ENCODE assay signal across 8 mouse cellular contexts in genomic region chr17:5429772-5430133, GRCm38 (mm10). TPM values are rescaled to one million over a fixed set of nuclear protein-coding genes. Genes with fewer than 3 reads are reported as not detected.
DNase-seq lines count a peak whose midpoint lies in the region; ATAC-seq lines count a peak whose summit lies in the region.

No protein-coding gene starts in this region.

- no peak for DNase-seq in heart, postnatal 36 days
- no peak for DNase-seq in embryonic facial prominence, embryonic 11.5 days (ENCODE audit: low spot score)
- DNase-seq in thymus, postnatal 25 days = no peak
- DNase-seq in spleen, postnatal 4 days (ENCODE audit: low spot score in 2 of 2) = no peak
- DNase-seq in cerebellum, adult 9-10 months = no peak

- 0 out of 2 replicates have a peak, but pooled peaks have one; percentile 24 for ATAC-seq in heart, embryonic 16.5 days (replicated peaks; ENCODE audit: extremely low read depth, insufficient read depth, low FRiP score)
- ATAC-seq in embryonic facial prominence, embryonic 11.5 days (replicated peaks; ENCODE audit: insufficient number of reproducible peaks, low FRiP score, low TSS enrichment, low read depth) = peak; percentile 63; the same call in 1 of the 2 replicates
- ATAC-seq in hindbrain, embryonic 12.5 days (ENCODE audit: low FRiP score) = peak; percentile 68; the same call in 1 of the 2 replicates
- peak; percentile 27 for ATAC-seq in megakaryocyte progenitor cell, adult 5-6 weeks (replicated peaks; ENCODE audit: poor library complexity)

- WGBS in heart, embryonic 16.5 days = 82% methylated on average over 9 of the region's 9 CpGs
- 83% methylated on average over 9 of the region's 9 CpGs for WGBS in embryonic facial prominence, embryonic 11.5 days
- 82% methylated on average over 9 of the region's 9 CpGs for WGBS in hindbrain, embryonic 12.5 days

- no peak overlapping the region for H3K4me2 ChIP-seq in heart, embryonic 16.5 days (ENCODE audit: low read depth, low read length)
- no peak overlapping the region for H3K4me2 ChIP-seq in embryonic facial prominence, embryonic 11.5 days (ENCODE audit: low read depth, low read length)
- H3K4me2 ChIP-seq in hindbrain, embryonic 12.5 days (replicated peaks) = no peak overlapping the region

- H3K27me3 ChIP-seq in heart, embryonic 16.5 days (ENCODE audit: control insufficient read depth, insufficient read depth, low read length) = no peaks in the 10 kb centered on the region
- H3K27me3 ChIP-seq in embryonic facial prominence, embryonic 11.5 days (ENCODE audit: control insufficient read depth, insufficient read depth, low read length) = no peaks in the 10 kb centered on the region
- no peaks in the 10 kb centered on the region for H3K27me3 ChIP-seq in hindbrain, embryonic 12.5 days

- H3K4me3 ChIP-seq in heart, embryonic 16.5 days (ENCODE audit: low read length) = no peak overlapping the region
- H3K4me3 ChIP-seq in embryonic facial prominence, embryonic 11.5 days (ENCODE audit: low read depth, low read length) = no peak overlapping the region
- H3K4me3 ChIP-seq in hindbrain, embryonic 12.5 days = no peak overlapping the region

- no peaks in the 10 kb centered on the region for H3K9me3 ChIP-seq in heart, embryonic 16.5 days (replicated peaks; ENCODE audit: control insufficient read depth, low read length)
- H3K9me3 ChIP-seq in embryonic facial prominence, embryonic 11.5 days (replicated peaks; ENCODE audit: control insufficient read depth, low read length) = no peaks in the 10 kb centered on the region
- no peaks in the 10 kb centered on the region for H3K9me3 ChIP-seq in hindbrain, embryonic 12.5 days (replicated peaks)

- H3K4me1 ChIP-seq in heart, embryonic 16.5 days (ENCODE audit: control insufficient read depth, insufficient read depth, low read length) = peaks cover 6% of the 10 kb centered on the region; the same call in 1 of the 2 replicates
- no peaks in the 10 kb centered on the region for H3K4me1 ChIP-seq in embryonic facial prominence, embryonic 11.5 days (ENCODE audit: control insufficient read depth, insufficient read depth, low read length)
- H3K4me1 ChIP-seq in hindbrain, embryonic 12.5 days = no peaks in the 10 kb centered on the region

- no peak overlapping the region for H3K27ac ChIP-seq in heart, embryonic 16.5 days (ENCODE audit: low read length)
- no peak overlapping the region for H3K27ac ChIP-seq in embryonic facial prominence, embryonic 11.5 days (replicated peaks; ENCODE audit: low read depth, low read length)
- peak overlapping the region; percentile 37; the same call in 1 of the 2 replicates for H3K27ac ChIP-seq in hindbrain, embryonic 12.5 days

- H3K36me3 ChIP-seq in heart, embryonic 16.5 days (ENCODE audit: control insufficient read depth, insufficient read depth) = peaks cover 12% of the 10 kb centered on the region
- peaks cover 7% of the 10 kb centered on the region for H3K36me3 ChIP-seq in embryonic facial prominence, embryonic 11.5 days (replicated peaks; ENCODE audit: control insufficient read depth, insufficient read depth, low read depth, low read length)
- H3K36me3 ChIP-seq in hindbrain, embryonic 12.5 days = peaks cover 23% of the 10 kb centered on the region

- H3K9ac ChIP-seq in heart, embryonic 16.5 days (ENCODE audit: low read length) = no peak overlapping the region
- no peak overlapping the region for H3K9ac ChIP-seq in embryonic facial prominence, embryonic 11.5 days (replicated peaks; ENCODE audit: low read length)
- no peak overlapping the region for H3K9ac ChIP-seq in hindbrain, embryonic 12.5 days

- intact Hi-C loops in heart, postnatal 36 days (cut with DNase I) = loop anchor here (1.0 to 5.0 kb wide), 2 partner anchors 324 to 458 kb away; no protein-coding TSS in a partner anchor

RNA-seq across cellular contexts. Expression of gene Tmem242, which starts 10.3 kb away (rescaled TPM):
- polyA plus RNA-seq in heart, embryonic 16.5 days (2015; fragmentation: Nextera tagmentation; extraction: Ambion mirVana) = 123 and 126 TPM in 2 replicates
- 100 to 1,000 TPM; 154 TPM for total RNA-seq in heart, postnatal 36 days (2021)
- 155 and 160 TPM in 2 replicates for polyA plus RNA-seq in embryonic facial prominence, embryonic 11.5 days (2014; fragmentation: Nextera tagmentation; extraction: Ambion mirVana)
- polyA plus RNA-seq in hindbrain, embryonic 12.5 days (2016; fragmentation: Nextera tagmentation; extraction: Ambion mirVana) = 114 and 115 TPM in 2 replicates
- 45.4 and 48.6 TPM in 2 replicates for total RNA-seq in megakaryocyte progenitor cell, adult 5-6 weeks (2015)
- total RNA-seq in megakaryocyte progenitor cell, adult 5-6 weeks (2017) = 40.3 and 41.4 TPM in 2 replicates

RNA-seq across cellular contexts. Expression of gene Ldhal6b, which starts 11.2 kb away (rescaled TPM):
- polyA plus RNA-seq in heart, embryonic 16.5 days (2015; fragmentation: Nextera tagmentation; extraction: Ambion mirVana) = not detected in 2 replicates
- total RNA-seq in heart, postnatal 36 days (2021) = under 1 TPM; 0.28 to 0.60 TPM
- polyA plus RNA-seq in embryonic facial prominence, embryonic 11.5 days (2014; fragmentation: Nextera tagmentation; extraction: Ambion mirVana) = not detected in 2 replicates
- not detected in 2 replicates for polyA plus RNA-seq in hindbrain, embryonic 12.5 days (2016; fragmentation: Nextera tagmentation; extraction: Ambion mirVana)
- 0.10 and 0.52 TPM in 2 replicates for total RNA-seq in megakaryocyte progenitor cell, adult 5-6 weeks (2015)
- 0.57 TPM in 1 of 2 replicates, not detected in the other for total RNA-seq in megakaryocyte progenitor cell, adult 5-6 weeks (2017)
